Mouse (Mus musculus): ENCODE measurements around the gene Gm7247. TPM values are rescaled to one million over a fixed set of nuclear protein-coding genes. Genes with fewer than 3 reads are reported as not detected.
"Not testable (repeated sequence)": the region's sequence is repeated elsewhere in the genome, so short reads cannot be mapped to it uniquely, and the experiment has no call there.

Gene Gm7247
- polyA plus RNA-seq, 1 experiment: not detected

- DNase-seq (ENCODE audit: low read depth in 1 of 2, low spot score in 2 of 2): no peak
- no peak overlapping the region for H3K4me3 ChIP-seq (ENCODE audit: extremely low read depth, insufficient read depth, insufficient read length)
- WGBS: 95% methylated on average over 8 of the region's 8 CpGs
- TF ChIP-seq CTCF (IDR thresholded peaks at IDR 0.05; ENCODE audit: extremely low read depth, insufficient read depth, insufficient read length, insufficient replicate concordance) (no peak), POLR2A (IDR thresholded peaks at IDR 0.05; ENCODE audit: low read depth, low read length) (no peak)
- H3K4me1 ChIP-seq (ENCODE audit: control insufficient read depth, insufficient read depth, insufficient read length): no peaks in the 10 kb centered on the region
- no peaks in the 10 kb centered on the region for H3K27me3 ChIP-seq (ENCODE audit: control insufficient read depth, insufficient read depth, low read length)
- no peaks in the 10 kb centered on the region for H3K36me3 ChIP-seq (ENCODE audit: control insufficient read depth, insufficient read depth, low read length)
- no peak overlapping the region for H3K27ac ChIP-seq (ENCODE audit: insufficient read depth, low read length)
Measured at GRCm38 (mm10) chr14:51387768-51388167, 26.2 kb downstream of the Gm7247 start.

GRCm38 (mm10) chr14:51388222-51388621 lies 26.7 kb downstream of the Gm7247 start:
- Histone ChIP-seq H3K4me3 (ENCODE audit: extremely low read depth, insufficient read depth, insufficient read length) (no peak overlapping the region), H3K27me3 (ENCODE audit: control insufficient read depth, insufficient read depth, low read length) (no peaks in the 10 kb centered on the region), H3K27ac (ENCODE audit: insufficient read depth, low read length) (no peak overlapping the region), H3K36me3 (ENCODE audit: control insufficient read depth, insufficient read depth, low read length) (no peaks in the 10 kb centered on the region), H3K4me1 (ENCODE audit: control insufficient read depth, insufficient read depth, insufficient read length) (no peaks in the 10 kb centered on the region)
- WGBS: 94% methylated on average over 9 of the region's 9 CpGs
- TF ChIP-seq POLR2A (IDR thresholded peaks at IDR 0.05; ENCODE audit: low read depth, low read length) (no peak), CTCF (IDR thresholded peaks at IDR 0.05; ENCODE audit: extremely low read depth, insufficient read depth, insufficient read length, insufficient replicate concordance) (no peak)
- DNase-seq (ENCODE audit: low read depth in 1 of 2, low spot score in 2 of 2): no peak

DNA sequence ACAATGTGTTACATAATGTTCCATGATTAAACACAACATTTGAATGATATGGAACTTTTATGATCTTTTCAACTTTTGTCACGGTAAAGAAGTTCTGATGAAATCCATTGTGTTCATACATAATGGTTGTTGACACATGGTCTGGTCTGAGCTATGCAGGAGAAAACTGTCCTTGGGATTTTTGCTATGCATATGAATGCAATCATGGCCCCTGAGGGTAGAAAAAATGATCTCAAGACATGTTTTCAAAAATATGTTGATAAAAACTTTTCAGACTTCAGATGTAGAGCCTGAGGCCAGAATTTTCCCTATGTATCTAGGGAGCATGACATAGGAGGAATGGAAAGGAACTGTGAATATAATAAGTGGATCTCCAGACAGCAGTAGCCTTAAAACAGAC lies 49.0 kb downstream of the Gm7247 start, which contains the start of gene Vmn2r88:
Vmn2r88 (plus strand) TSS at position 301 of the 400 bp plus-strand sequence.
- WGBS: 86% methylated on average over 1 of the region's 1 CpGs
- no peaks in the 10 kb centered on the region for H3K27me3 ChIP-seq (ENCODE audit: control insufficient read depth, insufficient read depth, low read length)
- H3K27ac ChIP-seq (ENCODE audit: insufficient read depth, low read length): no peak within 1 kb of the TSS
- TF ChIP-seq POLR2A (IDR thresholded peaks at IDR 0.05; ENCODE audit: low read depth, low read length) (no peak), CTCF (IDR thresholded peaks at IDR 0.05; ENCODE audit: extremely low read depth, insufficient read depth, insufficient read length, insufficient replicate concordance) (no peak)
- H3K4me1 ChIP-seq (ENCODE audit: control insufficient read depth, insufficient read depth, insufficient read length): no peaks in the 10 kb centered on the region
- H3K36me3 ChIP-seq (ENCODE audit: control insufficient read depth, insufficient read depth, low read length): no peaks in the 10 kb centered on the region
- H3K4me3 ChIP-seq (ENCODE audit: extremely low read depth, insufficient read depth, insufficient read length): no peak within 1 kb of the TSS
- no peak for DNase-seq (ENCODE audit: low read depth in 1 of 2, low spot score in 2 of 2)

GRCm38 (mm10) chr14:51423885-51424284 lies 62.3 kb downstream of the Gm7247 start:
- Histone ChIP-seq H3K27ac (ENCODE audit: insufficient read depth, low read length) (no peak overlapping the region), H3K36me3 (ENCODE audit: control insufficient read depth, insufficient read depth, low read length) (no peaks in the 10 kb centered on the region), H3K4me3 (ENCODE audit: extremely low read depth, insufficient read depth, insufficient read length) (no peak overlapping the region), H3K4me1 (ENCODE audit: control insufficient read depth, insufficient read depth, insufficient read length) (no peaks in the 10 kb centered on the region), H3K27me3 (ENCODE audit: control insufficient read depth, insufficient read depth, low read length) (no peaks in the 10 kb centered on the region)
- DNase-seq (ENCODE audit: low read depth in 1 of 2, low spot score in 2 of 2): no peak
- TF ChIP-seq POLR2A (IDR thresholded peaks at IDR 0.05; ENCODE audit: low read depth, low read length) (no peak), CTCF (IDR thresholded peaks at IDR 0.05; ENCODE audit: extremely low read depth, insufficient read depth, insufficient read length, insufficient replicate concordance) (no peak)
- 9% methylated on average over 2 of the region's 2 CpGs for WGBS

- H3K36me3 ChIP-seq (ENCODE audit: control insufficient read depth, insufficient read depth, low read length); H3K4me3 ChIP-seq (ENCODE audit: extremely low read depth, insufficient read depth, insufficient read length); H3K27ac ChIP-seq (ENCODE audit: insufficient read depth, low read length); DNase-seq (ENCODE audit: low read depth in 1 of 2, low spot score in 2 of 2); H3K4me1 ChIP-seq (ENCODE audit: control insufficient read depth, insufficient read depth, insufficient read length); H3K27me3 ChIP-seq (ENCODE audit: control insufficient read depth, insufficient read depth, low read length): not testable (repeated sequence)
Measured at GRCm38 (mm10) chr14:51430138-51430537, 68.6 kb downstream of the Gm7247 start.

- Histone ChIP-seq H3K4me3 (ENCODE audit: extremely low read depth, insufficient read depth, insufficient read length) (no peak overlapping the region), H3K27ac (ENCODE audit: insufficient read depth, low read length) (no peak overlapping the region), H3K4me1 (ENCODE audit: control insufficient read depth, insufficient read depth, insufficient read length) (no peaks in the 10 kb centered on the region), H3K27me3 (ENCODE audit: control insufficient read depth, insufficient read depth, low read length) (no peaks in the 10 kb centered on the region; the same call in 1 of the 2 replicates), H3K36me3 (ENCODE audit: control insufficient read depth, insufficient read depth, low read length) (no peaks in the 10 kb centered on the region)
- no peak for DNase-seq (ENCODE audit: low read depth in 1 of 2, low spot score in 2 of 2)
- 95% methylated on average over 16 of the region's 16 CpGs for WGBS
- TF ChIP-seq CTCF (IDR thresholded peaks at IDR 0.05; ENCODE audit: extremely low read depth, insufficient read depth, insufficient read length, insufficient replicate concordance) (no peak), POLR2A (IDR thresholded peaks at IDR 0.05; ENCODE audit: low read depth, low read length) (no peak)
Measured at GRCm38 (mm10) chr14:51434546-51434945, 73.0 kb downstream of the Gm7247 start.

- no peak for TF ChIP-seq CTCF (IDR thresholded peaks at IDR 0.05; ENCODE audit: extremely low read depth, insufficient read depth, insufficient read length, insufficient replicate concordance)
- TF ChIP-seq POLR2A (IDR thresholded peaks at IDR 0.05; ENCODE audit: low read depth, low read length): no peak
- no peaks in the 10 kb centered on the region for H3K36me3 ChIP-seq (ENCODE audit: control insufficient read depth, insufficient read depth, low read length)
- no peak overlapping the region for H3K4me3 ChIP-seq (ENCODE audit: extremely low read depth, insufficient read depth, insufficient read length)
Measured at GRCm38 (mm10) chr14:51435020-51435419, 73.5 kb downstream of the Gm7247 start.

More at GRCm38 (mm10) chr14:51435020-51435419, 73.5 kb downstream of the Gm7247 start:
- no peaks in the 10 kb centered on the region for H3K4me1 ChIP-seq (ENCODE audit: control insufficient read depth, insufficient read depth, insufficient read length)
- no peak overlapping the region for H3K27ac ChIP-seq (ENCODE audit: insufficient read depth, low read length)
- DNase-seq (ENCODE audit: low read depth in 1 of 2, low spot score in 2 of 2): no peak
- H3K27me3 ChIP-seq (ENCODE audit: control insufficient read depth, insufficient read depth, low read length): no peaks in the 10 kb centered on the region; the same call in 1 of the 2 replicates
- WGBS: 96% methylated on average over 26 of the region's 26 CpGs

Measured in spleen, adult 2 months (tissue).